Mouse (Mus musculus): ENCODE measurements at regions not wholly inside any gene's neighbourhood (a gene's known extent, or its start where the extent isn't known, plus 50 kb on each side); places are given as distances from the start of the nearest gene placed in this dataset.

DNA sequence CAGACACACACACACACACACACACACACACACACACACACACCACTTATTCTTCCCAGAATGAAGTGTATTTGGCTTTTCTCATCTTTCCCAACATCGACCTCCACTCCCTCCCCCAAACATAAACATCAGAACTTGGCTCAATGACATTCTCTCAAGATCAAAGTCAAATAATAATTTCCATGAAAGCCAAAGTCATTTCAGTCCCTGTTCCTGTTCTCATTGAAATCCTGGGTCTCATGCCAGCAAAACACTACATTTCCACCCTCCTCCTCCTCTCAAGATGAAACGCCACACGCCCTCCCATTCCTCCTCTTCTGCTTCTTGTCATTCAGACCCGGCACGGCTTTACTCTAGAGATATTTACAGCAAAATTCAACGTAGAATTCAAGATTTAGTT, 173.1 kb upstream of the Slc24a2 start:
- TF ChIP-seq CTCF (IDR thresholded peaks at IDR 0.05; ENCODE audit: borderline replicate concordance, insufficient read depth, low read length), result no peak
- no peak for TF ChIP-seq POLR2A (IDR thresholded peaks at IDR 0.05; ENCODE audit: low read depth, low read length)

All from embryonic fibroblast, embryonic 13.5 days (primary cell).